Mouse (Mus musculus) spleen, postnatal 10 days (tissue): ENCODE results near the gene Nsfl1c.

Source experiments
- DNase-seq, 2 experiments: peaks; one replicate each; pipeline ENCODE4 v3.0.0; 2021 to 2022; ENCODE audit warnings: low spot score in 2 of 2

Nsfl1c gene

DNA sequence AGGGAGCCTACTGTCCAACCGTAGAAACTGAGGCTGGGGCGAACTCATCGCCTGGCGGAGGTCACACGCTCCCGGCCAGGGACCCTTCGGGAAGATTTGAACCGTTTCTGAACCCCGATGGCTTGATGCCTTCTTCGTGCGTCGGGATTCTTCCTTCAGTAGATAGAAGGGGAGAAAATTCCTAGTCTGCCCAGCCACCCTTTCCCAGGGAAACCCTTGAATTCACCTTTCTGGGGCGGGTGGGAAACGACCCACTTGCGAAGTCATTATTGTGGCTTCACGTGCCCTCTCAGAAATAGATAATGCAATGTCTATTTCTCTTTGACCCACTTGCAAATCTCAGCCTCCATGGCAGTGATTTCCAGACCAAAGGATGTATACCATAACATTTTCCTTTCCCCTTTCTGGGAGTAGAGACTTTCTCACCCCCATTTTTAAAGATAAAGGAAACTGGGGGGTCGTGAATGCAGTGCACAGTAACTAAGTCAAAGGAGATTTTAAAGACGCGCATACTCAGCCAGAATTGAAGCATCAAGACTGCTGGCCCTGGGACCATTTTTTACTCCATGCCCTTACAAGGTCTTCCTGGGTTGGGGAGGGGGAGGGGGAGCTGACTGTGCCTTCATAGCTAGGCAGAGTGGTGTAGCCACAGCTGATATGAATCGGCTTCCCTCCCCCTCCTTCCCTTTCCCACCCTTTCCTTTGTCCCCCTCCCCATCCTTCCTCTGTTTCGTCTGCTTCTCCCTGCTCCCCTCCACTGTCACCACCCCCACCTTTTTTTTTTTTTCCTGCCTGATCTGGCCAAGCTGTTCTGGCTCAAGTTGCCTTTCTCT is 49.3 kb downstream of the Nsfl1c start:
- DNase-seq, result peak in 1 of 2 experiments; percentile 34

- DNase-seq, result no peak
Measured at GRCm38 (mm10) chr2:151544673-151545072, 50.7 kb downstream of the Nsfl1c start.

DNA sequence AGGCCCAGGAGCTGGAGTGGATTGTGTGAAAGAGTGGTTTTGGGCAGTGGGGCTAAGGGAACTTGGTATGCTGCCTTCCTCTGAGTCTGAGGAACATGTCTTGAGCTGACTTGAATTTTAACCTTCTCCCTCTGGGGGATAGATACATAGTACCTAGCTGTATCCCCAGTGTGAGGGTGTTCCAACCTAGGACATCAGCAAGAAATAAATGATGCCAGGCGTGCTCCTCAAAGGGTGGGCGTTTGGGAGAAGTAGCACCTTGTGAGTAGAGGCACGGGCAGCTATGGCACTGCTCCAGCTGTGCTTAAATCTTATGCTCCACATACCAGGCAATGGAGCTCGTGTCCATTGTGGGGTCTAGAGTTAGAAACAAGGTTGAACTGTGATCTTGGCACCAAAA is 52.6 kb downstream of the Nsfl1c start:
- DNase-seq, result no peak

GRCm38 (mm10) chr2:151549615-151550121 is 55.7 kb downstream of the Nsfl1c start:
- DNase-seq, result no peak
